Mouse (Mus musculus): Measurements from ENCODE around the gene Slc10a6. TPM values are rescaled to one million over a fixed set of nuclear protein-coding genes. Genes with fewer than 3 reads are reported as not detected.

Slc10a6 gene
- polyA plus RNA-seq, 1 experiment from 2014 or later: 0.95 TPM

DNA sequence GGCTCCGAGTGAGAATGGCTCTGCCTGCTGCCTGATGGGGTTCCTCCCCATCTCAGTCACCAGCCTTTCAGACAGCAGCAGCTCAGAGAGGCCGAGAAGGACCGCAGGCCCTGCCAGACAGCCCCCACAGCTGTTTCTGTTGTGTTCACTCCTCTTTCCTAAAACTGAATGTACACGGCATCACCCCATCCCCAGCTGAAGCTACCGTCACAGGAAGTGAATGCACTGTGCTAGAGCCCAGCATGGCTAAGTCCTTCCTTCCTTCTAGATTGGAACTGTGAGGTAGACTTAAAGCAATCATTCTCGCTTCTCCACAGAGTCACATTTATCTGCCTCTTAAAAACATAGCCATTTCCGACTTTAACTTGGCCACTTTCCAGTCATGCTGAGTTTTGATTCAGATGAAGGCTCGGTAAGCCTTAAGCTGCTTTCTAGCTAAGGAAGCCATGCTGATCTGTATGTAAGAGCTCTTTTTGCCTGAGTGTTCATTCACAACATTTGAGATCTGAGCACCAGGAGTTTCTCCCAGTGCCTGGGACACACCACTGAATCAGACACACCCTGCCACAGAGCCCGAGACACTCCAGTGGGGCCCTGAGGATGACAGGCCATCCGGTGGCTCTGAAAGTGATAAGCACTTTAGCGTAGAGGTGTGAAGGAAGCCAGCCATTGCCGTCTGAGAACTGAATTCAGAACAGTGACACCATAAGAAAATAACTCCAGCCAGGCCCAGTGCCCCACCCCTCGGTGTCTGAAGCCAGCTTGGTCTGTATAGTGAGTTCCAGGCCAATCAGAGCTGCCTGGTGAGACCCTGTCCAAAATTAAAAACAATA lies 33.6 kb downstream of the Slc10a6 start:
- no peak overlapping the region for H3K9ac ChIP-seq (ENCODE audit: low read length)
- no peaks in the 10 kb centered on the region for H3K9me3 ChIP-seq (ENCODE audit: control insufficient read depth, low read length)
- no peak overlapping the region for H3K27ac ChIP-seq (ENCODE audit: low read depth)
- no peak for DNase-seq (ENCODE audit: low spot score)
- H3K27me3 ChIP-seq (replicated peaks; ENCODE audit: control insufficient read depth, insufficient read depth, low read length): no peaks in the 10 kb centered on the region
- peaks cover 7% of the 10 kb centered on the region; the same call in 1 of the 2 replicates for H3K4me1 ChIP-seq (replicated peaks; ENCODE audit: control insufficient read depth, insufficient read depth, low read length)
- H3K4me3 ChIP-seq (ENCODE audit: low read depth, low read length): no peak overlapping the region
- 62% methylated on average over 13 of the region's 13 CpGs for WGBS
- H3K36me3 ChIP-seq (ENCODE audit: control insufficient read depth, insufficient read depth, low read length): peaks cover 3% of the 10 kb centered on the region; the same call in 1 of the 2 replicates
- H3K4me2 ChIP-seq (ENCODE audit: low read length): no peak overlapping the region
- no peak for ATAC-seq (replicated peaks; ENCODE audit: low FRiP score, low TSS enrichment, low read depth)

DNA sequence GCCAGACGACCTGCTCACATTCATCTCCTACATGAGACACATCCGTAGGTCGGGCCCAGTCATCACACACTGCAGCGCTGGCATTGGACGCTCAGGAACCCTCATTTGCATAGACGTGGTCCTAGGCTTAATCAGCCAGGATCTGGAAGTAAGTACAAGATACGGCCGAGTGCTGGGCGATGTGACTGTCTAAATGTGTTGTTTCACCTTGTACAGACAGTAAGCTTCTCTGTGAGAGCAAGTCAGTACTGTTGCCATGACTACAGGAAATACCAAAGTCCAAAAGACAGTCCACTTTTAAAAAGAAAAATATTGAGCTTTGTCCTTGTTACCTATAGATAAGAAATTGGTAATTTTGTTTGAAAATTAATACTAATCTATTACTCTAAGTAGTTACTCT lies 35.6 kb downstream of the Slc10a6 start:
- DNase-seq (ENCODE audit: low spot score) (no peak), ATAC-seq (replicated peaks; ENCODE audit: low FRiP score, low TSS enrichment, low read depth) (no peak)
- H3K9ac ChIP-seq (ENCODE audit: low read length): no peak overlapping the region
- H3K9me3 ChIP-seq (ENCODE audit: control insufficient read depth, low read length): no peaks in the 10 kb centered on the region
- H3K4me3 ChIP-seq (ENCODE audit: low read depth, low read length): no peak overlapping the region
- H3K27me3 ChIP-seq (replicated peaks; ENCODE audit: control insufficient read depth, insufficient read depth, low read length): no peaks in the 10 kb centered on the region
- peaks cover 7% of the 10 kb centered on the region; the same call in 1 of the 2 replicates for H3K4me1 ChIP-seq (replicated peaks; ENCODE audit: control insufficient read depth, insufficient read depth, low read length)
- H3K27ac ChIP-seq (ENCODE audit: low read depth): no peak overlapping the region
- peaks cover 8% of the 10 kb centered on the region; the same call in 1 of the 2 replicates for H3K36me3 ChIP-seq (ENCODE audit: control insufficient read depth, insufficient read depth, low read length)
- no peak overlapping the region for H3K4me2 ChIP-seq (ENCODE audit: low read length)
- WGBS: 84% methylated on average over 9 of the region's 9 CpGs

DNA sequence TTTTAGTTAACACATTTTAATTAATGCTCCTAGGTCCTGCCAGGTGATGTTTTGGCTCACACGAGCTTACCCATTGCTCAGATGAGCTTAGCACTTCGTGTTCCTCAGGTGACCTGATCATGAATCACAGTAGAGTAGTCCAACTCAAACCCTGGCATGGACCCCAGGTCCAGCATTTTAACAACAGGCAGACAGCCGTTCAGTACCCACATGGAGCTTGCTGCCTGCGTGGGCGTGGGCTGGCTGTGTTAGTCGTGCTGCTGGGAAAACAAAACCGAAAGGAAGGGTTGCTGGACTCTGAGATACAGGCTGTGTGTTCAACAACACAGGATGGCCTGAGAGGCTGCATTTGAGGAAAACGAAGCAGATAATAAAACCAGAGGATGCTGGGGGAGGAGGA lies 36.5 kb downstream of the Slc10a6 start:
- H3K4me3 ChIP-seq (ENCODE audit: low read depth, low read length): no peak overlapping the region
- no peaks in the 10 kb centered on the region for H3K27me3 ChIP-seq (replicated peaks; ENCODE audit: control insufficient read depth, insufficient read depth, low read length)
- ATAC-seq (replicated peaks; ENCODE audit: low FRiP score, low TSS enrichment, low read depth) (no peak), DNase-seq (ENCODE audit: low spot score) (no peak)
- 84% methylated on average over 8 of the region's 8 CpGs for WGBS
- no peak overlapping the region for H3K27ac ChIP-seq (ENCODE audit: low read depth)
- no peak overlapping the region for H3K9ac ChIP-seq (ENCODE audit: low read length)
- H3K4me1 ChIP-seq (replicated peaks; ENCODE audit: control insufficient read depth, insufficient read depth, low read length): peaks cover 7% of the 10 kb centered on the region; the same call in 1 of the 2 replicates
- H3K36me3 ChIP-seq (ENCODE audit: control insufficient read depth, insufficient read depth, low read length): 0 out of 2 replicates have a peak, but pooled peaks cover 6% of the 10 kb centered on the region
- H3K4me2 ChIP-seq (ENCODE audit: low read length): no peak overlapping the region
- no peaks in the 10 kb centered on the region for H3K9me3 ChIP-seq (ENCODE audit: control insufficient read depth, low read length)

DNA sequence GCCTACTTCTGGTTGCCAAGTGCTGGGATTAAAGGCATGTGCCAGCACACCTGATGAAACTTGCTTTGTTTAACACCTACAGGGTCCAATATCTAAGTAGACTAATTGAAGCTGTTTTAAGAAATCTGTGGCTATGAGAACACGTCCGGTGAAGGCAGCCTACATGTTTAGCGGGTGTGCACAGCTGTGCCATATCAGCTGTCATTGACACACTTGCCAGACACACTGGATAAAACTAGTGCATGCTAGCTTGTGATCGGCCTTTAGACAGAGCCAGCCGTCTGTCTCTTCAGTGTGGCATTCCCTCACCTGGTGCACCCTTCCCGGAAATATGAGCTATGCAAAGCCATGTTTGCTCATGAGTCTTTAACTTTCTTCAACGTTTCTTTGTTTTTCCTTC lies 37.4 kb downstream of the Slc10a6 start:
- ATAC-seq (replicated peaks; ENCODE audit: low FRiP score, low TSS enrichment, low read depth) (no peak), DNase-seq (ENCODE audit: low spot score) (no peak)

DNA sequence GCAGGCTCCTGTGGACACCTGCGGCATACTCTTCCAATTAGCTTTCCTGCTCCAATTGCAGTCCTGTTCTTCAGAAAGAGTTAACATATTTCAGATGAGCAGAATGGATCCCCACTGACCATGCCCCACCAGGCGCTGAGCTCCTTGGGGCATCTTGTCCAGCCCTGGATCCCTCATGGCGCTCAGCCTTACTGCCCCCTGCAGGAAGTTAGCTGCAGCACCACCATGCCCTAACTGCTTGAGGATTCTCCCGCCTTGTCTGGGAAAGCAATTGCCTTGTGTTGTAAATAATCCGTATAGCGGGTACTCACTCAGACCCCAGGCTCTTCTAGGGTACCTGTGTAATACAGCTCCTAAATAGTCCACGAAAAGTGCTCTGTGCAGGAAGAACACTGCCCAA lies 42.0 kb downstream of the Slc10a6 start:
- Histone ChIP-seq H3K27ac (ENCODE audit: low read depth) (no peak overlapping the region), H3K9me3 (ENCODE audit: control insufficient read depth, low read length) (no peaks in the 10 kb centered on the region), H3K4me2 (ENCODE audit: low read length) (no peak overlapping the region), H3K27me3 (replicated peaks; ENCODE audit: control insufficient read depth, insufficient read depth, low read length) (no peaks in the 10 kb centered on the region), H3K4me1 (replicated peaks; ENCODE audit: control insufficient read depth, insufficient read depth, low read length) (peaks cover 4% of the 10 kb centered on the region; the same call in 1 of the 2 replicates), H3K36me3 (ENCODE audit: control insufficient read depth, insufficient read depth, low read length) (0 out of 2 replicates have a peak, but pooled peaks cover 16% of the 10 kb centered on the region), H3K4me3 (ENCODE audit: low read depth, low read length) (no peak overlapping the region), H3K9ac (ENCODE audit: low read length) (no peak overlapping the region)
- WGBS: 70% methylated on average over 7 of the region's 7 CpGs
- no peak; the same call in 1 of the 2 replicates for ATAC-seq (replicated peaks; ENCODE audit: low FRiP score, low TSS enrichment, low read depth)
- no peak for DNase-seq (ENCODE audit: low spot score)

More for the DNA sequence above, 37.4 kb downstream of the Slc10a6 start:
- Histone ChIP-seq H3K4me3 (ENCODE audit: low read depth, low read length) (no peak overlapping the region), H3K9ac (ENCODE audit: low read length) (no peak overlapping the region), H3K4me1 (replicated peaks; ENCODE audit: control insufficient read depth, insufficient read depth, low read length) (peaks cover 7% of the 10 kb centered on the region; the same call in 1 of the 2 replicates), H3K27ac (ENCODE audit: low read depth) (no peak overlapping the region), H3K27me3 (replicated peaks; ENCODE audit: control insufficient read depth, insufficient read depth, low read length) (no peaks in the 10 kb centered on the region), H3K4me2 (ENCODE audit: low read length) (no peak overlapping the region), H3K36me3 (ENCODE audit: control insufficient read depth, insufficient read depth, low read length) (0 out of 2 replicates have a peak, but pooled peaks cover 6% of the 10 kb centered on the region), H3K9me3 (ENCODE audit: control insufficient read depth, low read length) (no peaks in the 10 kb centered on the region)
- WGBS: 40% methylated on average over 7 of the region's 7 CpGs

DNA sequence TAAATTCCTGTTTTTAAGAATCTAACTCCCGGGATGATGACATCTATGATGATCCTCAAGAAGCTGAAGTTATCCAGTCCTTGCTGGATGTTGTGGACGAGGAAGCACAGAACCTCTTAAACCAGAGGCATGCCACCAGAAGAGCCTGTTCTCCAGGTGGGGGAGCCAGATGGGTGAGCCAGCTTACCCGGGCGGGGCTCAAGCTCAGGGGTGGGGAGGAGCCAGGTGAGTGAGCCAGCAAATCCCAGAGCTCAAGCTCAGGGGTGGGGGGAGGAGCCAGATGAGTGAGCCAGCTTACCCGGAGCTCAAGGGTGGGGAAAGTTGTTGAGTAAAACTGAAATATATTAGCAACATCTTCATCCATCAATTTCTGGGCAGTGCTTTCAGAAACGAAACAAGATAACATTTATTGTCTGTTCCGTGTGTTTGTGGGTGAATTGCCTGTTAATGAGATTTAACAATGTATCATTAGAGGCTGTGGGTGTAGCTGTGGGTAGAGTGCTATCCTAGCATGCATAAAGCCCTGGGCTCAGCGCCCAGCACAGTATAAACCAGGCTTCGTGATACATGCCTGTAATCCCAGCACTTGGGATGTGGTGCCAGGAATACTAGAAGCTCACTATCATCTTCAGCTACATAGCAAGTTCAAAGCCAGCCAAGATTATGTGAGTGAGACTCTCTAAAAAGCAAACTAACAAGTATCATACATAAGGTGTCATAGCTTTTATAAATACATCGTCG lies 49.4 kb downstream of the Slc10a6 start:
- no peak overlapping the region for H3K27ac ChIP-seq (ENCODE audit: low read depth)
- H3K4me2 ChIP-seq (ENCODE audit: low read length): no peak overlapping the region
- 65% methylated on average over 11 of the region's 11 CpGs for WGBS
- no peaks in the 10 kb centered on the region for H3K4me1 ChIP-seq (replicated peaks; ENCODE audit: control insufficient read depth, insufficient read depth, low read length)
- no peaks in the 10 kb centered on the region for H3K27me3 ChIP-seq (replicated peaks; ENCODE audit: control insufficient read depth, insufficient read depth, low read length)
- no peak overlapping the region for H3K9ac ChIP-seq (ENCODE audit: low read length)
- H3K9me3 ChIP-seq (ENCODE audit: control insufficient read depth, low read length): no peaks in the 10 kb centered on the region
- DNase-seq (ENCODE audit: low spot score) (no peak), ATAC-seq (replicated peaks; ENCODE audit: low FRiP score, low TSS enrichment, low read depth) (no peak)
- no peak overlapping the region for H3K4me3 ChIP-seq (ENCODE audit: low read depth, low read length)
- H3K36me3 ChIP-seq (ENCODE audit: control insufficient read depth, insufficient read depth, low read length): peaks cover 25% of the 10 kb centered on the region

DNA sequence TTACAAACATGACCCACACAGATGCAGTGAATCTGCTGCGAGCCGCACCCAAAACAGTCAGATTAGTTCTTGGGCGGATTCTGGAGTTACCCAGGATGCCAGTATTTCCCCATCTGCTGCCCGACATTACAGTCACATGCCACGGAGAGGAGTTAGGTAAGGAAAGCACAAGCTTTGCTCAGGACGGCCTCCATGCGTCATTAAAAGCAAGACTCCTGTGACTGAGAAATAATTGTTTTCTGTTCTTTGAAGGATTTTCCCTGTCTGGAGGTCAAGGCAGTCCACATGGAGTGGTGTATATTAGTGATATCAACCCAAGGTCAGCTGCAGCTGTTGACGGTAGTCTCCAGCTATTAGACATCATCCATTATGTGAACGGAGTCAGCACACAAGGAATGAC lies 59.8 kb downstream of the Slc10a6 start:
- ATAC-seq (replicated peaks; ENCODE audit: low FRiP score, low TSS enrichment, low read depth) (no peak), DNase-seq (ENCODE audit: low spot score) (no peak)
- peaks cover 35% of the 10 kb centered on the region; the same call in 1 of the 2 replicates for H3K36me3 ChIP-seq (ENCODE audit: control insufficient read depth, insufficient read depth, low read length)
- H3K9ac ChIP-seq (ENCODE audit: low read length): no peak overlapping the region
- H3K4me1 ChIP-seq (replicated peaks; ENCODE audit: control insufficient read depth, insufficient read depth, low read length): no peaks in the 10 kb centered on the region
- no peak overlapping the region for H3K4me2 ChIP-seq (ENCODE audit: low read length)
- no peak overlapping the region for H3K4me3 ChIP-seq (ENCODE audit: low read depth, low read length)
- H3K27me3 ChIP-seq (replicated peaks; ENCODE audit: control insufficient read depth, insufficient read depth, low read length): no peaks in the 10 kb centered on the region
- H3K27ac ChIP-seq (ENCODE audit: low read depth): no peak overlapping the region
- 91% methylated on average over 9 of the region's 9 CpGs for WGBS
- no peaks in the 10 kb centered on the region for H3K9me3 ChIP-seq (ENCODE audit: control insufficient read depth, low read length)

DNA sequence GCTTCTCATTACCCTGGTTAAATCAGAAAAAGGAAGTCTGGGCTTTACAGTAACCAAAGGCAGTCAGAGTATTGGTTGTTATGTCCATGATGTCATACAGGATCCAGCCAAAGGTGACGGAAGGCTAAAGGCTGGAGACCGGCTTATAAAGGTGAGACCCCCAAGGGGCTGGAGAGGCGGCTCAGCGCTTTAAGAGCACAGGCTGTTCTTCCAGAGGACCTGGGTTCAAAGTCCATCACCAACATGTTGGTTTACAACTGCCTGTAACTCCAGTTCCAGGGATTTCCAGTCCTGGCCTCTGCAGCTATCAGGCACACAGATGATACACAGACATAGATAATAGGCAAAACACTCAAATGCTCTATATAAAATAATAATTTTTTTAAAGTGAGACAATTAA lies 61.2 kb downstream of the Slc10a6 start:
- no peak overlapping the region for H3K27ac ChIP-seq (ENCODE audit: low read depth)
- ATAC-seq (replicated peaks; ENCODE audit: low FRiP score, low TSS enrichment, low read depth) (no peak), DNase-seq (ENCODE audit: low spot score) (no peak)
- H3K36me3 ChIP-seq (ENCODE audit: control insufficient read depth, insufficient read depth, low read length): peaks cover 36% of the 10 kb centered on the region
- WGBS: 84% methylated on average over 4 of the region's 4 CpGs
- H3K27me3 ChIP-seq (replicated peaks; ENCODE audit: control insufficient read depth, insufficient read depth, low read length): no peaks in the 10 kb centered on the region
- no peak overlapping the region for H3K9ac ChIP-seq (ENCODE audit: low read length)
- H3K4me3 ChIP-seq (ENCODE audit: low read depth, low read length): no peak overlapping the region
- no peak overlapping the region for H3K4me2 ChIP-seq (ENCODE audit: low read length)
- no peaks in the 10 kb centered on the region for H3K4me1 ChIP-seq (replicated peaks; ENCODE audit: control insufficient read depth, insufficient read depth, low read length)
- H3K9me3 ChIP-seq (ENCODE audit: control insufficient read depth, low read length): no peaks in the 10 kb centered on the region
